ENCODE assay signal across 8 mouse cellular contexts in the genomic region with DNA sequence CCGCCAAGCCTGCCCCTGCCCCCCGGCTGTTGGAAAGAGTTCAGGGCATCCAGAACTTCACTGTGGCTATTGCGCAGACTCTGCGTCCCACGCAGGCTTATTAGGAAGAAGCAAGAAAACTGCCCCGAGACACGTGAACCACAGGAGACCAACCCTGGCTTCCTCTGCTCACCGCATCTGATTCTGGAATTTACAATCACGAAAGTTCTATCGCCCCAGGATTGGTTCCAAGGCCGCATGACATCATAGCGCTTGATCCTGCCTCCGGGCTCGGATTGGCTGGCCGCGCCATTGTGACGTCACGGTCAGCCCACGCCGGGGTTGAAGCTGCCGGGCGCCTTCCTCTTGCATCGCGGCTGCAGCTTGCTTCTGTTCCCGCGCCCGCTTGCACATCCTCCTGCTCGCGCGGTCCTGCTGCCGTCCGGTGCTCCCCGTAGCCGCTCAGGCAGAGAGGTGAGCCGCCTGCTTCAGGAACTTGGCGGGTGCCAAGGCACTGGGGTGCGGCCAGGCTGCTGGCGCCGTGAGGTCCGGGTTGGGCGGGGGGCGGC. TPM values are rescaled to one million over a fixed set of nuclear protein-coding genes. Genes with fewer than 3 reads are reported as not detected.
DNase-seq lines count a peak whose midpoint lies in the region; ATAC-seq lines count a peak whose summit lies in the region.

Gene Elovl5, plus strand, starts transcription at position 291 of the 548 bp plus-strand sequence.

- DNase-seq in adipocyte (ENCODE audit: low spot score): peak; percentile 91
- DNase-seq in embryo, embryonic 10 days (ENCODE audit: low spot score): peak; percentile 99
- peak; percentile 95 for DNase-seq in gastrocnemius, postnatal 10 days
- DNase-seq in induced T-regulatory cell, adult 2 months (ENCODE audit: low read depth): peak; percentile 99
- peak; percentile 92 to 98 for DNase-seq in left cerebral cortex, adult 9 months (ENCODE audit: low spot score in 2 of 2)
- peak; percentile 98 for DNase-seq in right cerebral cortex, postnatal 14 days
- peak; percentile 91 to 96 for DNase-seq in urinary bladder, postnatal 36 days (ENCODE audit: low spot score in 2 of 2)

- ATAC-seq in megakaryocyte progenitor cell, adult 5-6 weeks (replicated peaks; ENCODE audit: poor library complexity): peak; percentile 85

RNA-seq across cellular contexts. Expression of gene Elovl5, which starts in this region (rescaled TPM):
- 10 to 100 TPM; 26.5 to 27.0 TPM for total RNA-seq in gastrocnemius, postnatal 10 days (2021)
- total RNA-seq in megakaryocyte progenitor cell, adult 5-6 weeks (2015): 97.0 and 107 TPM in 2 replicates
- 104 and 107 TPM in 2 replicates for total RNA-seq in megakaryocyte progenitor cell, adult 5-6 weeks (2017)

Comparison
In these comparisons a context has a peak if more than half of its experiments do, and no peak if none do; other contexts are left out.
1. Peak in every context shown above with its lines: DNase-seq and ATAC-seq.